Mouse (Mus musculus) MEL (cell line): ENCODE measurements around the gene Ccdc120.

ENCODE experiments used
- BHLHE40 ChIP-seq: IDR thresholded peaks from 2 replicates; pipeline ENCODE4 v1.6.1; 2012; ENCODE audit warnings: low read depth, mild to moderate bottlenecking, inconsistent platforms, low read length, improper control_type of control experiment, borderline replicate concordance
- CTCF ChIP-seq, 3 experiments: IDR thresholded peaks in 2 of 3; conservative IDR thresholded peaks in 1 of 3; 2 replicates each; pipeline ENCODE4 v1.5.1; 2011 to 2012; ENCODE audit warnings: low read length in 3 of 3, low read depth in 2 of 3, mild to moderate bottlenecking in 2 of 3, improper control_type of control experiment in 1 of 3, inconsistent platforms in 1 of 3, mixed read lengths in 1 of 3, moderate library complexity in 1 of 3; ENCODE audit not compliant: control insufficient read depth in 1 of 3, insufficient read depth in 1 of 3, poor library complexity in 1 of 3, severe bottlenecking in 1 of 3
- JUND ChIP-seq: IDR thresholded peaks from 2 replicates; pipeline ENCODE4 v1.6.1; 2011; ENCODE audit warnings: low read depth, mild to moderate bottlenecking, improper control_type of control experiment, low read length
- MAZ ChIP-seq: IDR thresholded peaks from 2 replicates; pipeline ENCODE4 v1.6.1; 2012; ENCODE audit warnings: low read depth, mild to moderate bottlenecking, inconsistent platforms, low read length, improper control_type of control experiment
- MYC ChIP-seq: IDR thresholded peaks from 2 replicates; pipeline ENCODE4 v1.6.1; 2011; ENCODE audit warnings: low read depth, mild to moderate bottlenecking, low read length, improper control_type of control experiment, moderate library complexity
- NRF1 ChIP-seq: IDR thresholded peaks from 2 replicates; pipeline ENCODE4 v1.6.1; 2014; ENCODE audit warnings: low read depth, mild to moderate bottlenecking, inconsistent platforms, low read length, improper control_type of control experiment, moderate library complexity; ENCODE audit not compliant: poor library complexity, insufficient read depth, severe bottlenecking
- POLR2A ChIP-seq, 2 experiments: IDR thresholded peaks; 2 replicates each; pipeline ENCODE4 v1.6.1; 2011 to 2012; ENCODE audit warnings: low read length in 2 of 2, mild to moderate bottlenecking in 2 of 2, control low read depth in 1 of 2, improper control_type of control experiment in 1 of 2, low read depth in 1 of 2, moderate library complexity in 1 of 2; ENCODE audit not compliant: control insufficient read depth in 1 of 2, insufficient read depth in 1 of 2, poor library complexity in 1 of 2
- POLR2AphosphoS5 ChIP-seq: IDR thresholded peaks from 2 replicates; pipeline ENCODE4 v1.6.1; 2012; ENCODE audit warnings: low read depth, borderline replicate concordance, mild to moderate bottlenecking, inconsistent platforms, low read length, moderate library complexity, mixed read lengths
- RCOR1 ChIP-seq: IDR thresholded peaks from 2 replicates; pipeline ENCODE4 v1.6.1; 2012; ENCODE audit warnings: low read depth, mild to moderate bottlenecking, inconsistent platforms, low read length, improper control_type of control experiment
- TCF12 ChIP-seq: IDR thresholded peaks from 2 replicates; pipeline ENCODE4 v1.6.1; 2014; ENCODE audit warnings: low read depth, mild to moderate bottlenecking, inconsistent platforms, low read length, improper control_type of control experiment, moderate library complexity
- UBTF ChIP-seq: IDR thresholded peaks from 2 replicates; pipeline ENCODE4 v1.6.1; 2012; ENCODE audit warnings: low read depth, mild to moderate bottlenecking, inconsistent platforms, low read length, improper control_type of control experiment, moderate library complexity, borderline replicate concordance; ENCODE audit not compliant: insufficient read depth
- USF2 ChIP-seq, 2 experiments: IDR thresholded peaks; 2 replicates each; pipeline ENCODE4 v1.6.1; 2011 to 2012; ENCODE audit warnings: improper control_type of control experiment in 2 of 2, low read length in 2 of 2, borderline replicate concordance in 1 of 2, inconsistent platforms in 1 of 2, low read depth in 1 of 2, mild to moderate bottlenecking in 1 of 2; ENCODE audit not compliant: insufficient read depth in 1 of 2
- ZNF384 ChIP-seq: IDR thresholded peaks from 2 replicates; pipeline ENCODE4 v1.6.1; 2012; ENCODE audit warnings: low read depth, mild to moderate bottlenecking, inconsistent platforms, low read length, improper control_type of control experiment

GRCm38 (mm10) chrX:7762137-7762920 lies 11.6 kb upstream of the Ccdc120 start, which contains the start of gene Tfe3:
- no peak for TF ChIP-seq POLR2AphosphoS5
- TF ChIP-seq BHLHE40: no peak
- TF ChIP-seq CTCF (IDR thresholded peaks at IDR 0.05 in 2 of 3, conservative IDR thresholded peaks at IDR 0.05 in 1 of 3; ENCODE audit: control insufficient read depth in 1 of 3, insufficient read depth in 1 of 3, low read depth in 2 of 3, low read length in 3 of 3, poor library complexity in 1 of 3, severe bottlenecking in 1 of 3): no peak
- no peak; the same call in 1 of the 2 replicates for TF ChIP-seq MYC
- TF ChIP-seq NRF1: no peak
- 0 out of 2 replicates have a peak, but pooled peaks have one; percentile 13 for TF ChIP-seq TCF12
- TF ChIP-seq UBTF: no peak
- no peak for TF ChIP-seq USF2 (IDR thresholded peaks at IDR 0.05; ENCODE audit: borderline replicate concordance in 1 of 2, insufficient read depth in 1 of 2, low read depth in 1 of 2, low read length in 2 of 2)
- peak; percentile 73 for TF ChIP-seq ZNF384
- TF ChIP-seq RCOR1: no peak
- peak; percentile 85; the same call in 1 of the 2 replicates for TF ChIP-seq MAZ
- TF ChIP-seq POLR2A (IDR thresholded peaks at IDR 0.05; ENCODE audit: control insufficient read depth in 1 of 2, insufficient read depth in 1 of 2, low read depth in 1 of 2, low read length in 2 of 2, poor library complexity in 1 of 2): peak in 1 of 2 experiments; percentile 80; a peak in 2 of 4 replicates
- no peak for TF ChIP-seq JUND
